Mouse (Mus musculus): Measurements from ENCODE around the gene Syngr2. TPM values are rescaled to one million over a fixed set of nuclear protein-coding genes. Genes with fewer than 3 reads are reported as not detected.
"Not testable (repeated sequence)": the region's sequence is repeated elsewhere in the genome, so short reads cannot be mapped to it uniquely, and the experiment has no call there.

Gene Syngr2
- total RNA-seq, 1 experiment from 2014 or later = 93.0 TPM

DNA sequence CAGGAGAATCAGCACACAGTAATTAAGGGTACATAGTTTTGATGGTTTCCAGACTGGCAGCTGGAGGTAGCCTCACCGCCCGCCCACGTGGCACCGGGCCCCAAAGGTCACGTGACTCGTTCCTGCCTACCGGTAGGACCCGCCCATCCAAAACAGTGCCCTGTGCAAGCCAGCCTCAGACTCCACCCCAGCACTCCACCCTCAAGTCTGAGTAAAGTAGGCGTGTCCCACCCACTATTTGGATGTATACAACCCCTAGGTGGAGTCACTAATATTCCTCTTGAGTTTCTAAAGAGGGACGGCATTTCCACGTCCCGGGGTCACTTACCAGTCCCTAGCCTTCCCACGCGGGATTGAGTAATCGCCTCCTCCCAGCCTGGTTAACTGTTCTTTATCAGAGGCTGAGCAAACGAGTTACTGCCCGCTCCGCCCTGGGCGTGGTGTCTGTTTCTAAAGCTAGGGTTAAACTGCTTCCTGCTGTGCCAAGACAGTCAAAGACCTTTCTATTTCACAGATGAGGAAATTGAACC lies 28.8 kb upstream of the Syngr2 start:
- ATAC-seq (replicated peaks; ENCODE audit: low read depth, poor library complexity, severe bottlenecking) = peak; percentile 71

DNA sequence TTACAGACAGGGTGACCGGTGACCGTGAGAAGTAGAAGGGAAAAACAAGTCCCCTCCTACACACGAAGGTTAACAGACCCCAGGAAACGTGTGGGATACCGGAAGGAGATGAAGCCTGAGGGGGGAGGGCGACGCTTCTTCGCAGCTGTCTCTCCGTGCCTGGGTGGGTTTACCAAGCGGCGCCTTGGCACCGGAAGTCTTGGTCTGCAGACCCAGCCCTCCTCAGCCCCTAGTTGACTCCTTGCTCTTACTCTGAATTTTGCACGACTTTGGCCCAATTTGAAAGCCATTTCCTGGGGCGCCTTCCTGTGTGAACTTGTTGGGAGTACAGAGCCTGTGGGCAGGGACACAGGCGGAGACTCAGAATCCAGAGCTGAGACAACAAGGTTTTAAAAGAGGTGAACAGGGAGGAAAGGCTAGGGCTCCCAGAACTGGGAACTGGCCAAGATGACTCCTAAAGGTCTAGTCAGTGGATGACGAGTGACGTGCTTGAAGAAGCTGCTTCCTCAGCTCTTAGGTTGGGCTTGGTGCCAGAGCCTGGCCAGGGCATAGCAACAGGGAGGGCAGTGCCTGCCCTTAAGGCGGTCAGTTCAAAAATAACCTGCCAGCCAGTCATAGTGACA lies 28.2 kb upstream of the Syngr2 start:
- ATAC-seq (replicated peaks; ENCODE audit: low read depth, poor library complexity, severe bottlenecking) = no peak

DNA sequence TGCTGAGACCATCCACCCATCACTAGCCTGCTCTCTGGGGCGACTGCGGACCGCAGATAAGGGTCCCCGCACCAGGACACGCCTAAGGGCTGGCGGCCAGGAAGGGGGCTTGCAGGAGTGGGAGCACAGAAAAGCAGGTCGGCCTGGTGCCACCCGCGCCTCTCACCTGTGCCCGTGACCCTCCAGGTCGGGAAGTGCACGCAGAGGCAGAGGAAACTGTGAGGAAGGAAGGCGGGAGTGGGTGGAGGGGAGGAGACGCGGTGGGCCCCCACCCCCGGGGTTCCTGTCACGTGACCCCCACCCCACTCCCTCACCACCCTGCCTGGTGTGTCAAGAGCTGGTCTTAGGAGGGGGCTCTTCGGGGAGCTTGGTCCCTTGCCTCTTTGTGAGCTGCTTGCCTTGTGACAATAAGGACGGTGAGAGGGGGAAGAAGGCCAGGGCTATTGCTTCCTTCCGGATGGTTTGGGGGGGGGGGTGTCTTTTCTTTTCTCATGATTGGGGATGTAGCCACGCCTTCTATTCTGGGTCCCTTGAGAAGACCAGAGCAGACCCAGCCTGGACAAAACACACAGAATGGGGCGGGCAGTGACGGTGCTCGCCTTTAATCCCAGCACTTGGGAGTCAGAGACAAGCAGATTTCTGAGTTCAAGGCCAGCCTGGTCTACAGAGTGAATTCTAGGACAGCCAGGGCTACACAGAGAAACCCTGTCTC lies 27.3 kb upstream of the Syngr2 start, which contains the start of the genes Tmc8 and Tmc6:
TSS of gene Tmc8 (plus strand) at position 84 of the 712 bp plus-strand sequence.
TSS of gene Tmc6 (minus strand) at position 206 of the 712 bp plus-strand sequence.
- ATAC-seq (replicated peaks; ENCODE audit: low read depth, poor library complexity, severe bottlenecking) = 0 out of 2 replicates have a peak, but pooled peaks have one; percentile 0

DNA sequence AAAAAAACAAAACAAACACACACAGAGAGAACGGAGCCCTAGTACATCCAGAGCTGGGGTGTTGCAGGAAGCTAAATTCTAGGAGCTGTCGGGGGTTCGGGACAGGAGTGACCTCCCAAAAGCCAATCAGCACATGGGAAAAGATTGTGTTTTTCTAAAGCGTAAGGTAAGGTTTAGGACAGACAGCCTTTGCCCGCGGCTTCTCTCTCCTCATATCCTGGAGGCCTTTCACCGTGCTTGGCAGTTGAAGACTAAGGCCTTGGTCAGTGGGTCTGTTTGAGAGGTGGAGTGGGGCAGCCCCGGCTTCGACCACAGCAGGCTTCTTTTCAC lies 26.8 kb upstream of the Syngr2 start:
- no peak for ATAC-seq (replicated peaks; ENCODE audit: low read depth, poor library complexity, severe bottlenecking)

DNA sequence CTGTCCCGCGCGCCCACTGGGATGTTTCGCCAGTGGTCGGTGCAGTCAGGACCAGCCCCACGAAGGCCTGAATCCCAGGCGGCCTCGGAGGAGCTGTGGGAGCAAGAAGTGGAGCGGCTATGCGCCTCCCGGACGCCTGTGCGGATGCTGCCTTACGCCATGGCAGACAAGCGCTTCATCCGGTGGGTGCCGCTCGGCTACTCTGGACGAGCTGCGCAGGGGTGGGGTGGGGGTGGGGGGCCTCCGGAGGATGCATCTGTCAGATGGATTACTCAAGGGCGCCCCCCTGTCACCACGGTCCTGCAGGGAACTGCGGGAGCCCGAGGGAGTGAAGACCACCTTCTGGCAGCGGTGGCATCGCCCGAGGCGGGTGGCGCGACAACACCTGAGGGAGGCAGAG lies 26.4 kb upstream of the Syngr2 start:
- 0 out of 2 replicates have a peak, but pooled peaks have one; percentile 6 for ATAC-seq (replicated peaks; ENCODE audit: low read depth, poor library complexity, severe bottlenecking)

DNA sequence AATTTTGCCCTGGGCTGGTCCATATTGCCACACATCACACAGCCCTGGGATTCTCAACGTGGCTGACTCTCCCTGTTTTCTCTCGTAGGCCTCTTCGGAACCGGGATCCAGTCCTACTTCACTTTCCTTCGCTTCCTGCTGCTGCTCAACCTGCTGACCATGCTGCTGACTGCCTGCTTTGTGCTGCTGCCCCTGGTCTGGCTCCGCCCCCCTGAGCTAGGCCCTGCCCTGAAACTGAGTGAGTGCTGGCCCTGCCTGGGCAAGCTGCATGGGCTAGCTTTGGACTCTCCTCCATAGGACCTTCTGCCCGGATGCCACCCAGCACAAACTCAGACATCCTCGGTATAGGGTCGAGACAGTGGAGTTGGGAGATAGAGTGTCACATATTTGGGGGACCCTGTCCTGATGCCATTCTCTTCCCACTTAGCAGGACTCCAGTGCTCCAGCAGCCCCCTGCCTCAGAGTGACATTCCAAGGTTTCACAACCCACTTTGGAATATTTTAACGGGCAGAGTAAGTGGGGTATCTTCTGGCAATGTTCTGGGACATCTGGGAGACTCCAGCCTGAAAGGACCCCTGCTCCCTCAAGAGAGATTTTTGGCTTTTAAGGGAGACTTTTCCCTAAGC lies 25.7 kb upstream of the Syngr2 start:
- no peak for ATAC-seq (replicated peaks; ENCODE audit: low read depth, poor library complexity, severe bottlenecking)

DNA sequence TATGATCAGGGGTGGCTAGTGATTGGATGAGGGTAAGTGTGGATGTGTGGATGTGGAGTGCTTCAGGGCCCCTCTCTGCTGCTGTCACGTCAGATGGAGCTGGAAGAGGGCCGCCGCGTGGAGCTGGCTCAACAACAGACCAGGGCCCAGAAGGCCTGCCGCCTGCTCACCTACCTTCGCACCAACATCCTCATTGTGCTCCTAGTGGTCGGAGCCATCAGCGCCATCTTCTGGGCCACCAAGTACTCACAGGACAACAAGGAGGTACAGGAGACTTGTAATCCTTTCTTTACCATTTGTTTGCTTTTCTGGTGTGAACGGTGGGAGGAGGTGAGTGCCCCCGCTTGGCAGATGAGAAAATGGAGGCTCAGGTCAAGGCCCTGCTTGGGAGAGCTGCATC lies 23.2 kb upstream of the Syngr2 start:
- peak; percentile 51 for ATAC-seq (replicated peaks; ENCODE audit: low read depth, poor library complexity, severe bottlenecking)

DNA sequence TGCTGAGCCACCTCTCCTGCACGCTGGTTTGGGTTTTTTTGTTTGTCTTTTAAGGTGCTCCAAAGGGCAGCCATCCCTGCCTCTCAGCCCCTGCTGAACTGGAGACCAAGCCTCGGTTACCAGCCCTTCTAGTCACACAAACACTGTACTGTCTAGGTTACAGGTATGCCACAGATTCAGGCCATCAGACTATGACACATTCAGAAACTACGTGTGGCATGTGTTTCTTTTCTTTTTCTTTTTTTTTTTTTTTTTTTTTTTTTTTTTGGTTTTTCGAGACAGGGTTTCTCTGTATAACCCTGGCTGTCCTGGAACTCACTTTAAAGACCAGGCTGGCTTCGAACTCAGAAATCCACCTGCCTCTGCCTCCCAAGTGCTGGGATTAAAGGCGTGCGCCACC lies 21.0 kb upstream of the Syngr2 start:
- not testable (repeated sequence) for ATAC-seq (replicated peaks; ENCODE audit: low read depth, poor library complexity, severe bottlenecking)

DNA sequence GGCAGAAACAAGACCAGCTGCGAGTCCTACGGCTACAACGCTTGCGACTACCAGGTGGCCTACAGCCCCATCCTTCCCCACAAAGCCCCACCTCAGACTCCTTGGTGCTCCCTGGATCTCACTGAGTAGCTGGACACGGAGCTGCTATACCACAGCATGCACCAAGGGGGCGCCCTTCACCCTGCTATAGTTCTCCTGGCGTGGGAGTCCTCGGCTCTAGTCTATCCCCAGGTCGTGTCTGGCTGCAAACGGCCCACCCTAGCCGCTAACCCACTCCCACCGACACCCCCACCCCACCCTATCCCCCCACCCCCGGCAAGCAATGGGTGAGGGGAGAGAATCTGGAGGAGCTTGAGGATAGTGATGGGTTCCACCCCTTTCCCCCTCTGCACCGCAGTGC lies 19.2 kb upstream of the Syngr2 start:
- peak; percentile 58 for ATAC-seq (replicated peaks; ENCODE audit: low read depth, poor library complexity, severe bottlenecking)

DNA sequence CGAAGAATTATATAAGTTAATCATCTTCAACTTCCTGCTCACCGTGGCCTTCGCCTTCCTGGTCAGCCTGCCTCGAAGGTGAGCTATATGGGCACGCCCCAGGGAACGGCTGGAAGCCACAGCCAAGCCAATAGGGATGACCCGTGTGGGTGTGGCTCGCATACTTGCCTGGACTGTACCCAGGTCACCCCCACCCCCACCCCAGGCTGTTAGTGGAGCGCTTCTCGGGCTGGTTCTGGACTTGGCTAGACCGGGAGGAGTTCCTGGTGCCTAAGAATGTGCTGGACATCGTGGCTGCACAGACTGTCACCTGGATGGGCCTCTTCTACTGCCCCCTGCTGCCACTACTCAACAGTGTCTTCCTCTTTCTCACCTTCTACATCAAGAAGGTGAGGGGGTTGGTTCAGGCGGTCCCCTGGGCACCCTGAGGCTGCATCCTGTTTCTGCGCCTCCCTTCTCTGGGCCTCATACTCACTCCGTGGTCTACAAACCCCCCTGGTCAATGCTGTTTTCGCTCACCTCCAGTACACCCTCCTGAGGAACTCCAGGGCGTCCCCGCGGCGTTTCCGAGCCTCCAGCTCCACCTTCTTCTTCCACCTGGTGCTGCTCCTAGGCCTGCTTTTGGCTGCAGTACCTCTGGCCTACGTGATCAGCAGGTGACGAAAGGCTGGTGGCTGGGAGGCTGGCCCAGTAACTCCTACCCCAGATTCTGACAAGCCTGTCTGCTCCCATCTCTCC lies 18.6 kb upstream of the Syngr2 start:
- ATAC-seq (replicated peaks; ENCODE audit: low read depth, poor library complexity, severe bottlenecking) = no peak

DNA sequence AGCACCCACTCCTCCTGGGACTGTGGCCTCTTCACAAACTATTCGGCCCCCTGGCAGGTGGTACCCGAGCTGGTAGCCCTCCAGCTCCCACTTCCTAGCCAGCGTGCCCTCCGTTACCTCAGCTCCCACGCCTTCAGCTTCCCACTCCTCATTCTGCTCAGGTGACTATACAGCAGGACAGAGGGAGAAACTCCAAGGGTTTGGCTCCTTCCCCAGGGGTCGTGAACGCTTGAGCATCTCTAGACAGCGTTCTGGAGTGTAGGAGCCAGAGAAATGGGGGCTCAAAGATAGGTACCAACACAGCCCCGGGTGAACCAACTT lies 18.1 kb upstream of the Syngr2 start:
- no peak for ATAC-seq (replicated peaks; ENCODE audit: low read depth, poor library complexity, severe bottlenecking)

DNA sequence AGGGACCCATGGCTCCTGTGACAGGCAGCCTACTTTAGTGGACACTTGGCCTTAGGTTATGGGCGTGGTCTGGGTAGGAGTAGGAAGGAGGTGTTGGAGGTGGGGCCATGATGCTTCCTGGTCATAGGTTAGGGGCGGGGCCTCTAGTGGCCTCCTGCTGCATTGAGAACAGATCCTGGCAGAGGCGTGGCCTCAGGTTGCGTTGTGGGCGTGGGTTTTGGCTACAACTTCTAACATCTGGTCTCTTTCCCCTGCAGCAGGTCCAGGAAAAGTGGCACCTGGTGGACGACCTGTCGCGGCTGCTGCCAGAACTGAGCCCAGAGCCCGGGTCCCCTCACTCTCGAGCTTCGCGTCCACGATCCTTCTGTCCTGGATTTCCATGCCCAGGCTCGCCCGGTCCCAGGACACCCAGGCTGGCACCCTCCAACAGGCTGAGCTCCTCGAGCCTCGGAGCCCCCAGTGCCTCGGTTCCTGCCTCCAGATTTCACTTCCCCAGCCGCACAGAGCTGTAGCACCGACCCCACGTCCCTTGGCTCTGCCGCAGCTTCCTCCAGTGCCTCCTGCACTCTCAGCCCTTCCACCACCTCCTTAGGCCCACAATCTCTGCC lies 17.1 kb upstream of the Syngr2 start:
- ATAC-seq (replicated peaks; ENCODE audit: low read depth, poor library complexity, severe bottlenecking) = peak; percentile 76

DNA sequence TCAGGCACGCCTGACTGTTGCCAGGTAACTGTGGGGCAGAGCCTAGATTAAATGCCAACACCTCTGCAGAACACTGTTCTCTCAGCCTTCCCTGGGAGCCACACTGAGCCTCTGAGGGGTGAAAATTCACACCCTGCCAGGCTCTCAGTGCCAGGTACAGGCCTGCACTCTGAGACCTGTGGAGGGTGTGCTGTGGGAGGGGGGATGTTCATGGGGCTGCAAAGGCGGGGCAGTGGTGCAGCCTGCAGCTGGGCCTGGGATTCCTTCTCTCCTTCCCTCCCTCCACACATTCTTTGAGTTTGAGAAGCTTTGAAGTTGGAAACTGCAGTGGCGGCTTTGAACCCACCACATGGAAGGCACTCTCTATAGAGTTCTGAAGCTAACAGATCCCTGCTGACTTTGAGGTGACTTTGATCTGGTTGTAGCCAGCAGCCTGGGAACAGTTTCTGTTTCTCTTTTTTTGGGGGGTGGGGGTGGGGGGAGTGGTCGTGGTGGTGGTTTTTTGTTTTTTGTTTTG lies 15.4 kb upstream of the Syngr2 start:
- ATAC-seq (replicated peaks; ENCODE audit: low read depth, poor library complexity, severe bottlenecking) = no peak

DNA sequence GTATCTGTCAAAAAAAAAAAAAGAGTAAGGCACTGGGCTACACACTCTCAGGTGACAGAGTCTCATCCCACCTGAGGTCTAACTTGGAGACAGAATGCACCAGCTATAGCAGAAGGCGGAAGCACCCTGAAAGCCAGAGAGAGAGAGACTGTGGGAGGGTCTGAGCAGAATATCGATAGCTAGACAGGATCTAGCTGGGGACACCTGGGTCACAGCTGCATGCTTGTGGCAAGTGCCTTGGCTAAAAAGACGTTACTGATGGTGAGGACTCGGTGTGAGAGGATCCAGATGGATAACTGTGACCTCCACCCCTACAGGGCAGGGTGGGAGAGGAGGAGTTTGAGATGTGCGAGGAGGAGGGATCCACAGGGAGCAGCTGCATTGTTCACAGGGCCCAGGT lies 12.5 kb upstream of the Syngr2 start:
- ATAC-seq (replicated peaks; ENCODE audit: low read depth, poor library complexity, severe bottlenecking) = no peak

DNA sequence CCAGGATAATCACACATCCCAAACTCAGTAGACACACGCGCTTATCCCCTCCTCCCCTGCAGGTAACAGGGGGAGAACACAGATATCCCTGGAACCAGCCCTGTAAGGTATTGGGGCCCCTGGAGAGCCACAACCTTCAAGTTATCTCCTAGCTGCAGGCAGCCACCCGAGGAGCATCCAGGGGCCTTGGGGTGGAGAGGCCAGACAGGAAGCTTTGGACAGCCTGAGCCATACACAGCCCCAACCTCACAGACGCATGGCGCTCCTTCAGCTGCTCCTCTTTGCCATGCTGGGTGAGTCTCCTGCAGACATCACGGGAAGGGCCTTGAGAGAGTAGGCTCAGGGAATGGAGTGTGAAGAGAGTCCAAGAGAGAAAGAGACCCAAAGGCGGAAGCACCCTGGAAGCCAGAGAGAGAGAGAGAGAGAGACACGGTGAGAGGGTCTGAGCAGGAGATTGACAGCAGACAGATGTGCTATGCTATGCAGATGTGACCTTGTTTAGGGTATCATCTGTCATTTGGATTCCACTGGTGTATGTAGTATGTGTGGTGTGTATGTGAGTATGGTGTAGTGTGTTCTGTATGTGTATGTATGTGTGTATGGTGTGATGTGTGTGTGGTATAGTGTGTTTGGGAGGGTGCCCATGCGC lies 11.8 kb upstream of the Syngr2 start, which contains the start of gene 6030468B19Rik:
TSS of gene 6030468B19Rik (plus strand) at position 150 of the 649 bp plus-strand sequence.
- ATAC-seq (replicated peaks; ENCODE audit: low read depth, poor library complexity, severe bottlenecking) = peak; percentile 30; the same call in 1 of the 2 replicates

DNA sequence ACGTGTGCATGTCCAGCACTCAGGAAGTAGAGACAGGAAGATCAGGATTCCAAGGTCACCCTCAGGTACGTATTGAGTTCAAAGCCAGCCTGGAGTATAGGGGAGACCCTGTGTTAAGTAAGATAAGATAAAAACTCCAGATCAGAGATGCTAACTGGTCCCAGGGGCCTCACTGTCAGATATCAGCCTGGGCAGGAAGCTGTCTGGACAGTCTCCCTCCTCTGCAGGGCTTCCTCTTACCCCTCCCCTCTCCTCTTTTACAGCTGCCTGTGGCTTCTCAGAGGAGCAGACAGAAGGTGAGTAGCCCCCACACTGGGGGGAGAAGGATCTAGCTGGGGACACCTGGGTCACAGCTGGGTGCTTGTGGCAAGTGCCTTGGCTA lies 11.3 kb upstream of the Syngr2 start:
- peak; percentile 48 for ATAC-seq (replicated peaks; ENCODE audit: low read depth, poor library complexity, severe bottlenecking)

DNA sequence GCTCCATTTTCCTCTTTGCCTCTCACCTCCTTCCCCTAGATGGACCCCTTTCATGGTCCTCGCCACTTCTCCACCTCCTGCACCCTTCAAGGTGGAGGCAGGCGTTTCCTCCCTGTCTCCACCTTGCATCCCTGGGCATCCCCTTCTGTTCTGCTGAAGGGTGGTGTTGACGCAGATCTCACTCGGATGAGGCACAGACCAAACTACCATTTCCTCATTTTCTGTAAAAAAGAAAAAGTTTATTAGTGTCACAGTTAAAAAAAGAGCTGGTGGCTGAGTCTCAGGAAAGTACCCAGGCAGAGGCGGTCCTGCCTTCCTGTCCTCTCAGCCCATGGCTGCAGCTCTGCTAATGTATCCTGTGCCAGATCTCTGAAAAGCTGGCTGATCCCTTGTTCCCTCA lies 10.3 kb upstream of the Syngr2 start:
- peak; percentile 13 for ATAC-seq (replicated peaks; ENCODE audit: low read depth, poor library complexity, severe bottlenecking)

DNA sequence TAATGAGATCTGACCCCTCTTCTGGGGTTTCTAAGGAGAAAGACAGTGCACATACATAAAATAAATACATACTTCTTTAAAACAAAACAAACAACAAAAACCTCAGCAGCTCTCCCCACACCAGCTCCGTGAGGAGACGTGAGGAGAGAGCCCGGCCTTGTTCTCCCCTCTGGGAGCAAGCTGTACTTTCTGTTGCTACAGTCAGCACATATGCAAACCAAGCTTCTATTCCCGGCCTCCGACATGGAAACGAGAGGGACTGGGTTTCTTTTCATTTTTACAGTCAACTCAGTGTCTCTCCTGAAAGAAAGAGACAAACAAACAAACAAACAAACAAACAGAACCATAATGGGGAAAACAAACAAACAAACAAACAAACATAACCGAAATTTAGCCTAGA lies 9.4 kb upstream of the Syngr2 start:
- ATAC-seq (replicated peaks; ENCODE audit: low read depth, poor library complexity, severe bottlenecking) = no peak

DNA sequence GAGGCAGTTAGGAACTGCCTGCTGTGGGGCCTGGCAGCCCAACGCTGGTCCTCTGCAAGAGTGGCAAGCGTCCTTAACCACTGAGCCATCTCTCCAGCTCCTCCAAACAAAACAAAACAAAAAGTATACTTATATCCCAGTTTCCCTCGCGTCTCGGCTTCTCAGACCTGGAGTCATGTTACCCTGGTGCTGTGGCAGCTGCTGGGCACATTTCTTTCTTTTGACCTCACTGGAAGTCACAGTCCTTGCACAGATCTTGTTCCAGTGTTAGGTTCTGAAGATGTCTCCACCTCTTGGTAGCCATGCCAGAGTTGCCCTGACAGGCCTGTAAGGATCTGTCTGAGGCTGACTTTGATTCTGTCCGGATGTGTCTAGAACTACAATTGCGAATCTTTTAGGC lies 7.8 kb upstream of the Syngr2 start:
- ATAC-seq (replicated peaks; ENCODE audit: low read depth, poor library complexity, severe bottlenecking) = no peak

Data from common myeloid progenitor, adult 5-6 weeks (primary cell).